Mouse (Mus musculus) bone marrow, adult 2 months (tissue): ENCODE data around the gene Mcam.
A peak's percentile ranks its signal among the peaks of the same experiment; 100 is the strongest.

ENCODE experiments used
- CTCF ChIP-seq: fragments of 200-500 bp; IDR thresholded peaks from 2 replicates; pipeline ENCODE4 v1.5.1; 2011; ENCODE audit warnings: low read length, control low read depth; ENCODE audit not compliant: control insufficient read depth, insufficient read depth
- POLR2A ChIP-seq: fragments of 200-500 bp; IDR thresholded peaks from 2 replicates; pipeline ENCODE4 v1.6.1; 2011; ENCODE audit warnings: low read depth, mild to moderate bottlenecking, control low read depth, low read length, borderline replicate concordance; ENCODE audit not compliant: control insufficient read depth

DNA sequence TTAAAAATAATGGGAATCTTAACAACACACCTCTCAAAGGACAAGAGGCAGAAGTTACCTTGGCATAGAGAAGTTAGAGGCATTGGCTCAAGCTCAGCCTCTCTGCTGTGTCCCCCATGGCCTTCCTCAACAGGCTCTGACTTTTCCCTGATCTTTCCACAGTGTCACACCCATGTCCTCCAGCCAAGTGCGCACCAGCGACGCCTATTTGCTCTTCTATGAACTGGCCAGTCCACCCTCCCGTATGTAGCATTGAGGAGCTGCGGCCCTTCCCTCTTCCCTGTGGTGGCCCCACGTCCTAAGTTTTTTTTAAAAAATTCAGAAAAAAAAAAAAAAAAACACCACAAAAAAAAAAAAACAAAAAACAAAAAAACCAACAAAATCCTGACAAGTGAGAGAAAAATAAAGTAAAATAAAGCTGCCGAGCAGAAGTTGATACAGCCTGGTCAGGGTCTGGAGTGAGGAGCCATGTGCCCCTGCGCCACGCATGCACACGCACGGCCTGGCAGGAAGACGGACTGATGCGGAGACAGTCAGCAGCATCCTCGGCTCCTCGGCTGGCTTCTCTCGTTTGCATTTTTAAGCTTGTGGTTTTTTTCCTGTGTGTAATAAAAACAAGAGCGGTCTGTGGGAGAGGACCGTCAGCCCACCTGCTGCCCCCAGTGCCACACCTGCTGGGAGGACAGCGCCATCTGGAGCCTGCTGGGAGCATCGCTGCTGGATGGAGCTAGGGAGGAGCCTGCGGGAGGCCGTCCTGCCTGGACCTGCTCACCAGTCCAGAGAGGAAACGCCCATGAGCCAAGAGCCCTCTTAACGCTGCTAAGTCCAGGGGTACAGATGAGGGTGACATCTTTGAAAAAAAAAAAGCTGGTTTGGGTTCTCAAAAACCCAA lies 40.4 kb upstream of the Mcam start:
- TF ChIP-seq POLR2A, result no peak
- TF ChIP-seq CTCF, result peak; percentile 88
